Mouse (Mus musculus) C2C12 (cell line): ENCODE measurements around the gene Slc12a7.

Source experiments
- CTCF ChIP-seq: IDR thresholded peaks from one replicate; pipeline ENCODE4 v1.5.1; 2011; ENCODE audit not compliant: control insufficient read depth, insufficient read depth, insufficient read length
- MYOG ChIP-seq: IDR thresholded peaks from one replicate; pipeline ENCODE4 v1.6.1; 2011; ENCODE audit not compliant: control insufficient read depth, insufficient read length; ENCODE audit errors: extremely low read depth

DNA sequence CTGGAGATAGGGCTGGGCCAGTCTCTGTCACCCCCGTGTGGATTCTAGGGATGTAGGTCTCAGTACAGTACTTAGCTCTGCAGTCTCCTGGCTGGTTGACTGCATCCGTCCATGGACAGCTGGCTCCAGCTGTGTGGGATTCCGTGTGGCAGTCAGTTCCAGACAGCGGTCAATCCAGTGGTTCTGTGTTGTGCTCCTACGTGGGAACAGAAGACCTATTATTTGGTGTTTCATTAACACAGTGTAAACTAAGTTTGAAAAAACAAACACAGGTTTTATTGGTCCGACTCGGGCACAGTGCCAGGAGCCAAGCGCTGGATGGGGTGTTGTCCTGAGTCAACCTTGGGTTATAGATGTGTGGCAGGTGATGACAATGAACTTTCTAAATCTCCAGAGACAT is 2.4 kb downstream of the Slc12a7 start:
- TF ChIP-seq CTCF (no peak), MYOG (no peak)
